Mouse (Mus musculus) layer of hippocampus, postnatal 25 days (tissue): ENCODE measurements around the gene Tex26. TPM values are rescaled to one million over a fixed set of nuclear protein-coding genes. Genes with fewer than 3 reads are reported as not detected.

Experiments
- DNase-seq, 2 experiments: peaks; one replicate each; pipeline ENCODE4 v3.0.0; 2022; ENCODE audit warnings: mixed read lengths in 2 of 2, low spot score in 1 of 2; ENCODE audit errors: extremely low spot score in 1 of 2
- total RNA-seq, 2 experiments: library from RNA; stranded (reverse); gene quantifications; 2 replicates each; pipeline ENCODE4 v1.2.3; 2021

Gene Tex26
- total RNA-seq, 2 experiments from 2014 or later = not detected

GRCm38 (mm10) chr5:149430943-149431342 is 8.5 kb upstream of the Tex26 start:
- DNase-seq = no peak

DNA sequence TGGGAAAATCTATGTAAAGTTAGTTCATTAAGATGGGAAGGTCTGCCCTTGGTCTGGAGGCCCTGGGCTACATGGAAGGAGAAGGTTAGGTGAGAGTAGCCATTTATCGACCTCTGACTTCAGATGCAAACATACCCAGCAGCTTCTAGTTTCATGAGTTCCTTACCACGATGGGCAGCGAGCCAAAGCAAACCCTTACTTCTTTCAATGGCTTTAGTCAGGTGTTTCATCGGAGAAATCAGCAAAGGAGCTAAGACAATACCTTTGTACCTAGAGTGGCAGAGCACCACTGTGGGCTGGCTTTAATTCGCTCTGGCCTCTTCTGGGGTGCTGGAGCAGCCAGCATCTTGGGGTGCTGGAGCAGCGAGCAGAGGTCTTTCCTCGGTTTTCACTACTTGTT is 5.8 kb upstream of the Tex26 start:
- no peak for DNase-seq

- DNase-seq = no peak
Measured at GRCm38 (mm10) chr5:149434141-149434690, 5.2 kb upstream of the Tex26 start.

GRCm38 (mm10) chr5:149436541-149436940 is 2.9 kb upstream of the Tex26 start:
- no peak for DNase-seq

DNA sequence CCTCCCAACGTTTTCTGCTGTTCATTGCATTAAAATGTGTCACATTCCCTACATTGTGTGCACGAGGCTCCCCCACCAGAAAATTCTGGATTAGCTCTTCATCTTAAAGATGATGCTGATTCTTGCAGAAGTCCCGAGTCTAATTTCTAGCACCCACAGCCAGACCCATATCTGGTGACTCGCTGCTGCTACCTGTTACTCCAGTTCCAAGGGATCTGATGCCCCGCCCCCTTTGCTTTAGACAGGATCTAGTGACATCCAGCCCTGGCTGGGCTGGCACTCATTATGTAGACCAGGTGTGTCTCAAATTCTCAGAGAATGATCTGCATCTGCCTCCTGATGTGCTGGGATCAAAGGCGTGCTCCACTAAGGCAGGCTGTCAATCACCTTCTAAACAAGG is 2.3 kb upstream of the Tex26 start:
- DNase-seq = no peak

GRCm38 (mm10) chr5:149440180-149440573 is 717 bp downstream of the Tex26 start:
- DNase-seq = peak; percentile 66 to 67

DNA sequence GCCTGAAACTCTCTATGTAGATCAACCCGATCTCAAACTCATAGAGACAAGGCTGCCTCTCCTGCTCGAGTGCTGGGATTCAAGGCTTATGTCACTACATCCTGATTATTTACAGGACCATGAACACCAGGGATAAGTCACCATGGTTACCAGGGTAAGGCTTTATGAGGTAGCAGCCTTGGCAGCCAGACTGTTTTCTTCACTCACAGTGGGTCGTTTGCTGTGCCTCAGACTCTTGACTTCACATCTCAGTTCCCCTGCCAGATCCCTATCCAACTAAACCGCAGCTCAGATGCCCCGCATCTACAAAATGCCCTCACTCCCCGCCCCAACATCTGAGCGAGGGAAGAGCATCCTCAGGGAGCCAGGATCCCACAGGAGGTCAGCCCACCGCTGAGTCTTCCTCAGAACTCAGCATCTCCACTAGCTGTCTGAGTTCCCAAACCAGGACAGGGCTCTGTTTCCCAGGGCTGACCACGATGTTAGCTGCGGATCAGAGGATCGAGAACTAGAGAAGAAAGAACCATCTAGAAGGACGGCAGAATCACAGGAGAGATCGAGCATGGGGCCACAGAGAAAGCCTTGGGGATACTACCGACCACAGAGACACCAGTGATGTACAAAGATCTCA is 2.3 kb downstream of the Tex26 start:
- no peak for DNase-seq

DNA sequence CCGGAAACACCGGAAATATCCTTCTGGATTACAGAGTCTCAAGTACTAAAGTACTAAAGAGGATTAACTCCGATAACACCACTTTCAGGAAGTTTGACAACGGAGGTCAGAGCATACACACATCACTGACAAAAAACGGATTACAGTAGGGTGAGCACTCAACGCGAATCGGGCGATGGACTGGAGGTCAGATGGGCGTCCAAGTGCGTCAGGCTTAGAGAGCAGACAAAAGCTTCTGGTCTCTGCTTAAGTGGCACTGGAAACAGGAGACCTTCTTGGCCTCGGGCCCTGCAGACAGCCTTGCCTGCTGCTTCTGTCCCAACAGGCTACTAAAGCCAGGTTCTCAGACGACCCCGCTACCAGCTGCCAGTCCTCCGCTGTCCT is 2.8 kb downstream of the Tex26 start:
- DNase-seq = no peak

- DNase-seq = no peak
Measured at GRCm38 (mm10) chr5:149444451-149444850, 5.0 kb downstream of the Tex26 start.

GRCm38 (mm10) chr5:149446495-149446894 is 7.0 kb downstream of the Tex26 start:
- no peak for DNase-seq

GRCm38 (mm10) chr5:149447733-149448132 is 8.3 kb downstream of the Tex26 start:
- no peak for DNase-seq

DNA sequence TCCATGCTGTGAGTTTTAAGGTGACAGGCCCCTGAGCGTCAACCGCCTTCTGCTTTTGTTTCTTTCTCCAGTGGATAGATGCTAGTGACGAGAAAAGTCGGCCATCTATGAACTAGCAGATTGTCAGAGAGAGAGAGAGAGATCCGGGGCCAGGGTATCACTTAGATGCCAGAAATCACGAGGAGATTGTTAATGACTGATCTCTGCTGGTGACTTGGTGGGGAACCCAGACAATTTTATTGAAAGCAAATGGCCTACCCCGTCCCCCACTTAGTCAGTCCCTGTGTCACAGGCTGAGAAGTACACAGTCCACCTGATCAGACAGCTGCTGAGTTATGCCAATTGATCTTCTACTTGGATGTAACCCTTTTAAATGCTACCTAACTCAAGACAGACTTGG is 9.9 kb downstream of the Tex26 start:
- DNase-seq = no peak

GRCm38 (mm10) chr5:149451209-149451681 is 11.8 kb downstream of the Tex26 start:
- no peak for DNase-seq

DNA sequence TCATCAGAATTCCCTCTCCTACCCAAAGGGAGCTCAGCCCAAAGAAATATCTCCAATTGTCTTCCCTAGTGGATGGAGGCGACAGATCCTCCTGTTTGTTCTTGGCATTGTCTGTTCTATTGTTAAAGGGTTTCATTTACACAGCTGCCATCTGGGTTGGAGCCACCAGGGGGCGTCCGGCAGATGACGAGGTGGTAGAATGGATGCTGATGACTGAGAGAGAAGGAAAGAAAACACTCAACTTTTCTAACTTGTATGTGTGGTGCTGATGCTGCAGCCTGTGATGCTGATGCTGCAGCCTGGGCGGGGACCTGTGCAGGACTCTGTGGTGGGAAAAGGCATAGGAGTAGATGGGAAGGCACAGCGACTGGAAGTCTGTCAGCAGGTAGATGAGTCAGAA is 14.8 kb downstream of the Tex26 start:
- peak; percentile 74 to 79 for DNase-seq

GRCm38 (mm10) chr5:149456544-149456943 is 17.1 kb downstream of the Tex26 start:
- DNase-seq = no peak

DNA sequence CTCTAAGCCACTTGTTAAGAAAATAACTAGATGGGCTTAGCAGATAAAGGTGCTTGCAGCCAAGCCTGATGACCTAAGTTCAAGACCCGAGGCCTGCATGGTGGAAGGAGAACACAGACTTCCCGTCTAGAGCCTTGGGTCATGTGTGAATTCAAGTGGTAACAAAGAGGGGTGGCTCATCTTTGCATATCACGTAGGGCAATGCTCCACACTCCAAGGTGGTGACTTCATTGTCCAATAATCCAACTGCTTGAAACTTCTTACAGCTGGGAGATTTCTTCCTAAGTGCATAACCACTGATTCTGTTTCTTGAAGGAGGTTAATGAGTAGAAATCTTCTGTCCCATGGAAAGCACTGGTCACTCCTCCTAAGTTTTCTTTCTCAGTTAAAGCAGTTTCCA is 22.6 kb downstream of the Tex26 start:
- DNase-seq = no peak

DNA sequence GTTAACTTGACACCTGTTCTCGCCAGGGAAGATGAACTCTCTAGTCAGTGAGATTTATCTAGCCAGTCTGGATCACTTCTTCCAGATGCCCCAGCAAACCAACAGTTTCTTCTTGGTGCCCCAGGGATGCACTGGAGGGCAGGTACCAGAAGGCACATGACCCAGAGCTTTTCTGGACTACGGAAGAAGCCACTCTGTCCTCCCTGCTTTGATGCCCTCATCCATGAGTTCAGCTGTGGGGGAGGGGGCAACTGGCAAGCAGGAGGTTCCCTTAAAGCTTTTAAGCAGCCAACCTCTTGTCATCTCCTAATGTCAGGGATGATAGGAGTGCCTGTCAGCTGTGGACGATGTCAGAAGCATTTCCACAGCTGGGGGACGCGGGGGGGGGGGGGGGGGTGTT is 25.8 kb downstream of the Tex26 start:
- DNase-seq = no peak

DNA sequence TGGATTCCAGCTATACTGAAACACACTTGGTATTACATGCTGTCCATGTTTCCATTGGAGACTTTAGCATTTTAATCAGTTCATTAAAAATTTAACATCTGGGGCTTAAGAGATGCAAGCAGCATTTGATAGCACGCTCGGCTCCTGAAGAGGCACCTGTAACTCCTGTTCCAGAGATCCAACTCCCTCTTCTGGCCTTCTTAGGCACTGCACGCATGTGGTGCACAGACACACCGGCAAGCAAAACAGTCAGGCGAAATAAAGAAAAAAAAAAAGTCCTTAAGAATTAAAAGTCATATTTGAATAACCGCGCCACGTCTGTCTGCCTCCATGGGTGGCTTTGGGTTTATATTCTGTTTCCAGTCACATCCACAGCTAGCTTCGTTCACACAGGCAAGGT is 34.7 kb downstream of the Tex26 start:
- no peak for DNase-seq

- no peak for DNase-seq
Measured at GRCm38 (mm10) chr5:149474701-149475468, 35.4 kb downstream of the Tex26 start.

GRCm38 (mm10) chr5:149481920-149482319 is 42.5 kb downstream of the Tex26 start:
- DNase-seq = no peak

GRCm38 (mm10) chr5:149483321-149484052 is 44.0 kb downstream of the Tex26 start:
- peak in 1 of 2 experiments; percentile 38 for DNase-seq
